Mouse (Mus musculus) hindbrain, embryonic 16.5 days (tissue): ENCODE measurements around the gene Bag6. TPM values are rescaled to one million over a fixed set of nuclear protein-coding genes. Genes with fewer than 3 reads are reported as not detected.

Source experiments
- ATAC-seq: fragments of 200-750 bp; cut with Nextera tagmentation; 2 replicates; pipeline ENCODE4 v1.8.0; 2017; ENCODE audit warnings: moderate TSS enrichment, moderate library complexity
- H3K27ac ChIP-seq: fragments of 300-500 bp; sonication (generic); 2 replicates; pipeline ENCODE4 v1.5.1; 2014; ENCODE audit warnings: low read depth, mild to moderate bottlenecking, control low read depth, low read length, moderate library complexity
- H3K27me3 ChIP-seq: fragments of 300-500 bp; sonication (generic); replicated peaks from 2 replicates; pipeline ENCODE4 v1.6.1; 2014; ENCODE audit warnings: low read length; ENCODE audit not compliant: control insufficient read depth, insufficient read depth
- H3K36me3 ChIP-seq: fragments of 300-500 bp; sonication (generic); 2 replicates; pipeline ENCODE4 v1.6.1; 2014; ENCODE audit warnings: mild to moderate bottlenecking, low read length, moderate library complexity, mixed read lengths; ENCODE audit not compliant: control insufficient read depth, insufficient read depth
- H3K4me1 ChIP-seq: fragments of 300-500 bp; sonication (generic); 2 replicates; pipeline ENCODE4 v1.6.1; 2014; ENCODE audit warnings: low read depth, low read length; ENCODE audit not compliant: control insufficient read depth, insufficient read depth
- H3K4me2 ChIP-seq: fragments of 300-500 bp; sonication (generic); 2 replicates; pipeline ENCODE4 v1.6.1; 2014; ENCODE audit warnings: mild to moderate bottlenecking, low read length, control low read depth, moderate library complexity
- H3K4me3 ChIP-seq: fragments of 300-500 bp; sonication (generic); 2 replicates; pipeline ENCODE4 v1.5.1; 2014; ENCODE audit warnings: mild to moderate bottlenecking, low read length, control low read depth, moderate library complexity
- H3K9ac ChIP-seq: fragments of 300-500 bp; sonication (generic); 2 replicates; pipeline ENCODE4 v1.6.1; 2014; ENCODE audit warnings: low read depth, mild to moderate bottlenecking, control low read depth, low read length, moderate library complexity
- H3K9me3 ChIP-seq: fragments of 300-500 bp; sonication (generic); 2 replicates; pipeline ENCODE4 v1.6.1; 2014; ENCODE audit warnings: mild to moderate bottlenecking, low read length, moderate library complexity; ENCODE audit not compliant: control insufficient read depth
- WGBS: fragments of 180-500 bp; shearing (Covaris S2); extraction: QIAGEN DNeasy Blood & Tissue Kit; methylation state at CpG from one replicate; pipeline ENCODE4 v1.1.7; 2014; 5-methylcytosine and 5-hydroxymethylcytosine counted together
- polyA plus RNA-seq: library from polyadenylated mRNA; unstranded; fragments of >200 nt; fragmentation: Nextera tagmentation; extraction: Ambion mirVana; gene quantifications from 2 replicates; pipeline ENCODE4 v1.2.1, GENCODE M21; 2015

Bag6 gene
- polyA plus RNA-seq, 1 experiment from 2014 or later: 50.9 TPM

GRCm38 (mm10) chr17:35167794-35168193 lies 32.8 kb downstream of the Bag6 start:
- 94% methylated on average over 7 of the region's 7 CpGs for WGBS
- Histone ChIP-seq H3K4me2 (no peak overlapping the region), H3K9ac (no peak overlapping the region), H3K4me3 (no peak overlapping the region), H3K27ac (no peak overlapping the region), H3K27me3 (no peaks in the 10 kb centered on the region), H3K36me3 (no peaks in the 10 kb centered on the region), H3K4me1 (peaks cover 14% of the 10 kb centered on the region), H3K9me3 (no peaks in the 10 kb centered on the region)
- no peak for ATAC-seq

- peaks cover 8% of the 10 kb centered on the region for H3K4me1 ChIP-seq
- ATAC-seq: no peak
- H3K4me3 ChIP-seq: no peak overlapping the region
- 15% methylated on average over 4 of the region's 4 CpGs for WGBS
- no peaks in the 10 kb centered on the region for H3K27me3 ChIP-seq
- H3K27ac ChIP-seq: no peak overlapping the region
- no peak overlapping the region for H3K9ac ChIP-seq
- H3K36me3 ChIP-seq: no peaks in the 10 kb centered on the region
- no peak overlapping the region for H3K4me2 ChIP-seq
- no peaks in the 10 kb centered on the region for H3K9me3 ChIP-seq
Measured at GRCm38 (mm10) chr17:35168541-35169207, 33.7 kb downstream of the Bag6 start.

GRCm38 (mm10) chr17:35172445-35173234 lies 37.7 kb downstream of the Bag6 start:
- H3K4me2 ChIP-seq: no peak overlapping the region
- 75% methylated on average over 11 of the region's 11 CpGs for WGBS
- no peaks in the 10 kb centered on the region for H3K27me3 ChIP-seq
- H3K9me3 ChIP-seq: no peaks in the 10 kb centered on the region
- H3K27ac ChIP-seq: no peak overlapping the region
- no peaks in the 10 kb centered on the region for H3K4me1 ChIP-seq
- H3K9ac ChIP-seq: no peak overlapping the region
- no peak for ATAC-seq
- no peaks in the 10 kb centered on the region for H3K36me3 ChIP-seq
- H3K4me3 ChIP-seq: no peak overlapping the region

- H3K4me2 ChIP-seq: no peak overlapping the region
- no peaks in the 10 kb centered on the region for H3K9me3 ChIP-seq
- no peaks in the 10 kb centered on the region for H3K27me3 ChIP-seq
- H3K9ac ChIP-seq: no peak overlapping the region
- WGBS: 82% methylated on average over 3 of the region's 3 CpGs
- no peaks in the 10 kb centered on the region for H3K4me1 ChIP-seq
- H3K27ac ChIP-seq: no peak overlapping the region
- no peak overlapping the region for H3K4me3 ChIP-seq
- H3K36me3 ChIP-seq: no peaks in the 10 kb centered on the region
- ATAC-seq: no peak
Measured at GRCm38 (mm10) chr17:35173329-35173728, 38.4 kb downstream of the Bag6 start.

GRCm38 (mm10) chr17:35174201-35174977 lies 39.4 kb downstream of the Bag6 start:
- Histone ChIP-seq H3K4me3 (no peak overlapping the region), H3K9me3 (no peaks in the 10 kb centered on the region), H3K9ac (no peak overlapping the region), H3K36me3 (no peaks in the 10 kb centered on the region), H3K4me2 (no peak overlapping the region), H3K27me3 (no peaks in the 10 kb centered on the region), H3K27ac (no peak overlapping the region), H3K4me1 (no peaks in the 10 kb centered on the region)
- ATAC-seq: no peak
- WGBS: 69% methylated on average over 8 of the region's 8 CpGs

- Histone ChIP-seq H3K27ac (no peak overlapping the region), H3K36me3 (no peaks in the 10 kb centered on the region), H3K4me1 (no peaks in the 10 kb centered on the region), H3K4me2 (no peak overlapping the region), H3K27me3 (no peaks in the 10 kb centered on the region), H3K9me3 (no peaks in the 10 kb centered on the region), H3K9ac (no peak overlapping the region), H3K4me3 (no peak overlapping the region)
- ATAC-seq: no peak
- WGBS: 73% methylated on average over 6 of the region's 6 CpGs
Measured at GRCm38 (mm10) chr17:35175382-35175781, 40.4 kb downstream of the Bag6 start.

- Histone ChIP-seq H3K4me3 (no peak within 1 kb of the TSS), H3K9me3 (no peaks in the 10 kb centered on the region), H3K27me3 (no peaks in the 10 kb centered on the region), H3K4me1 (no peaks in the 10 kb centered on the region), H3K36me3 (no peaks in the 10 kb centered on the region), H3K9ac (no peak within 1 kb of the TSS), H3K27ac (no peak within 1 kb of the TSS), H3K4me2 (no peak within 1 kb of the TSS)
- no peak for ATAC-seq
- WGBS: 42% methylated on average over 2 of the region's 2 CpGs
Measured at GRCm38 (mm10) chr17:35175968-35176367, 41.0 kb downstream of the Bag6 start, which contains the start of gene Aif1. Gene Aif1, minus strand, starts transcription at chr17:35176068.

GRCm38 (mm10) chr17:35178528-35178927 lies 43.5 kb downstream of the Bag6 start:
- WGBS: 12% methylated on average over 5 of the region's 5 CpGs
- Histone ChIP-seq H3K4me2 (no peak overlapping the region), H3K27ac (no peak overlapping the region), H3K9me3 (no peaks in the 10 kb centered on the region), H3K27me3 (no peaks in the 10 kb centered on the region), H3K36me3 (no peaks in the 10 kb centered on the region), H3K9ac (no peak overlapping the region), H3K4me3 (no peak overlapping the region), H3K4me1 (no peaks in the 10 kb centered on the region)
- ATAC-seq: no peak

GRCm38 (mm10) chr17:35180093-35180492 lies 45.1 kb downstream of the Bag6 start:
- no peak for ATAC-seq
- 88% methylated on average over 5 of the region's 5 CpGs for WGBS

More at GRCm38 (mm10) chr17:35180093-35180492, 45.1 kb downstream of the Bag6 start:
- Histone ChIP-seq H3K9ac (no peak overlapping the region), H3K4me1 (no peaks in the 10 kb centered on the region), H3K9me3 (no peaks in the 10 kb centered on the region), H3K36me3 (no peaks in the 10 kb centered on the region), H3K27ac (no peak overlapping the region), H3K4me2 (no peak overlapping the region), H3K27me3 (no peaks in the 10 kb centered on the region), H3K4me3 (no peak overlapping the region)
